Mouse (Mus musculus): ENCODE measurements around the gene Prmt2. TPM values are rescaled to one million over a fixed set of nuclear protein-coding genes. Genes with fewer than 3 reads are reported as not detected.
A peak's percentile ranks its signal among the peaks of the same experiment; 100 is the strongest.

The Prmt2 gene
- polyA plus RNA-seq, 1 experiment from 2014 or later, result 400 TPM

DNA sequence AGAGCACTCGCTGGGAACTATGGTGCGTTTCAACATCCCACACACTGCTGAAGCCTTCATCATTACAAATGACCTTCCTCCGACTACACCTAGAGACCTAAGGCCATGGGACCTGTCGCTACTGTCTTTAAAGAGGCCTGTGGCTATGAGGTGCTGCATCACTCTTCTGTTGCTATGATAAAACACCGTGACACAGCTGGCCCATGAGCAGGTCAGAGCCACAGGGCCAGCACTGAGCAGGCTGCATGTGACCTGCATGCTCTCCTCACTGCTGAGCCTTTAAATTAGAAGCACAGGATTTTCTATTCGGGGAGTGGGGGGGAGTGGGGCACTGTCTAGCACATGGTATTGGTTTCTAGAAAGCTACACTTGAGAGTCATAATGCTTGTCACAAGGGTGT lies 25.5 kb downstream of the Prmt2 start:
- no peak overlapping the region for H3K9ac ChIP-seq
- ATAC-seq (replicated peaks), result no peak
- H3K4me1 ChIP-seq, result no peaks in the 10 kb centered on the region
- H3K36me3 ChIP-seq (replicated peaks), result peaks cover 86% of the 10 kb centered on the region
- H3K9me3 ChIP-seq, result peaks cover 6% of the 10 kb centered on the region
- no peaks in the 10 kb centered on the region for H3K27me3 ChIP-seq (replicated peaks)
- WGBS, result 95% methylated on average over 6 of the region's 6 CpGs
- H3K27ac ChIP-seq, result no peak overlapping the region
- no peak overlapping the region for H3K4me3 ChIP-seq
- no peak overlapping the region for H3K4me2 ChIP-seq

DNA sequence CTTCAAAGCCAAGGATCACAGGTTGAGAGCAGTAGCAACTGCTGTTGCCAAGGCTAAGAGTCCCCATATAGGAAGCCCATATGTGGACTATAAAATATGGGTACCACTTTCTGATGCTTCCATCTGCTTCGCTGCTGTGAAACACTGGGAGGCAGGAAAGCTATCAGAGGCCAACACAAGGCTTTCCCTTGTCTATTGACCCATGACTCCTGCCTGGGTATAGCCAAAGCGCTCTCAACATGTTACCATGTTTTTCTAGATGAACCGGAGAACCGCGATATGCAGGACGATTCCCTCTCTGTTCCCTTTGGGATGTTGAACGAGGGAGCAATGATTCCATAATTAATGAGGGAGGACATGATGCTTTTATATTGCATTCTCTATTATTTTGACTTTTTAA lies 26.9 kb downstream of the Prmt2 start:
- WGBS, result 93% methylated on average over 7 of the region's 7 CpGs
- Histone ChIP-seq H3K9ac (no peak overlapping the region), H3K4me2 (no peak overlapping the region), H3K27me3 (replicated peaks) (no peaks in the 10 kb centered on the region), H3K27ac (no peak overlapping the region), H3K4me1 (no peaks in the 10 kb centered on the region), H3K36me3 (replicated peaks) (peaks cover 84% of the 10 kb centered on the region), H3K9me3 (peaks cover 6% of the 10 kb centered on the region), H3K4me3 (no peak overlapping the region)
- no peak for ATAC-seq (replicated peaks)

DNA sequence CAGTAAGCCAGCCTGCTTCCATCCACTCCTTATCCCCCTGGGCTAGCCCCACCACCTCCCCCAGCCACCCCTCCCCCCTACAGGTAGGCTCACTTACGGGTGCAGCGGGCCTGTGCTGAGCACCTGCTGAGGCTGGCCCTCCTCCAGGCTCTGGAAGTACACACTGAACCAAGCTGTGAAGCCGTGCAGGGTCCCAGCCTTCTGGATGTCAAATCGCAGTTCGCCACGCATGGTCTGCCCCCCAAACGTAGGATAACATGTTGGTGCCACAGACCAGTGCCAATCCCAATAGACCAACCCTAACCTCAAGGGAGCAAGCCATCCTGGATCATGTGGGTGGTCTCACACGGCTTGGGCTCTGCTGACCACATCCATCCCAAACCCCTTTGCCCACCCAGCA lies 28.4 kb downstream of the Prmt2 start:
- WGBS, result 93% methylated on average over 8 of the region's 8 CpGs

DNA sequence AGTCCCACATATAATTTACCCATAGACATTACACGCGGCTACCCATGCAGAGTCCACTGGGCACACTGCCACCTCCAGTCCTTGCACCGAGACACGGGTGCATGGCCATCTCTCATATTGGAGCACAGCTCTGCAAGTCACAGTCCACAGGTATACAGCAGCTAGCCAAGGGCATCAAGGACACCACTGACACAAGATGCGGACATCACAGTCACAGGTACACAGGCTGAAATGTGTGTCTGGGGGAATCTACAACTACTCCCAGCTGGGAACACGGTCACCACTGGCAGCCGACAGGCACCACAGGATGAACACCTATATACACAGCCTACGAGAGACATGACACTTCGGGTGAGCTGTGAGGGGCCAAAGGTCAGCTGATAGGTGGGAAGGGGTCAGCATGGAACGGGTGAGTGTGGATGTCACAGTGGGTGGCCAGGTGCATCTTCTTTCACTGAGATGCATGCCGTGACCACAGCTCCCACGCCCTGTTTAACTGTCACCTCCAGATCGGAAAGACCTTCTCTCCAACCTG lies 30.3 kb downstream of the Prmt2 start:
- H3K4me1 ChIP-seq, result no peaks in the 10 kb centered on the region
- no peak for ATAC-seq (replicated peaks)
- H3K36me3 ChIP-seq (replicated peaks), result peaks cover 54% of the 10 kb centered on the region
- no peaks in the 10 kb centered on the region for H3K27me3 ChIP-seq (replicated peaks)
- H3K27ac ChIP-seq, result no peak overlapping the region
- H3K9ac ChIP-seq, result no peak overlapping the region
- H3K4me3 ChIP-seq, result no peak overlapping the region
- 92% methylated on average over 13 of the region's 13 CpGs for WGBS
- no peak overlapping the region for H3K4me2 ChIP-seq
- H3K9me3 ChIP-seq, result no peaks in the 10 kb centered on the region

More for the DNA sequence above, 28.4 kb downstream of the Prmt2 start:
- Histone ChIP-seq H3K9me3 (no peaks in the 10 kb centered on the region), H3K27me3 (replicated peaks) (no peaks in the 10 kb centered on the region), H3K4me3 (no peak overlapping the region), H3K36me3 (replicated peaks) (peaks cover 71% of the 10 kb centered on the region), H3K4me2 (no peak overlapping the region), H3K4me1 (no peaks in the 10 kb centered on the region), H3K27ac (no peak overlapping the region), H3K9ac (no peak overlapping the region)
- no peak for ATAC-seq (replicated peaks)

DNA sequence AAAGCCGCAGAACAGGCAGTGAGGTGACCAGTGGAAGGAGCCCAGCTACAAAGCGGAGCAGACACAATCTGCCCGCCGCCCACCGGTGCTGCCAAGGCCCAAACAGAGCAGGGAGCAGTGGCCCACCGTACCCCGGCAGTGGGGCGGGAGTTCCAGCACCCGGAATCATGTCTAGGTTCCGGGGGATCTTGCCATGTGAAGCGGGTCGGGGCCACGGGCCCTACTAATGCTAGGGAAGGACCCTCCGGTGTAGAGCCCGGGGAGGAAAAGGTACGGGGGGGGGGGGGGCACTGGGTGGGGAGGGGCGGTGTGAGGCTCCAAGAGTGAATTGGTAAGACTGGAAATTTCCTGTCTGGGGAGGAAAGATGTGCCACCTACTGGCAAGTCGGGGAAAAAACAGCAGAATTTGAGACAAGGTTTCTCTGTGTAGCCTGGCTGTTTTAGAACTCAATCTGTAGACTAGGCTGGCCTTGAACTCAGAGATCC lies 33.8 kb downstream of the Prmt2 start:
- Histone ChIP-seq H3K4me3 (peak overlapping the region; percentile 33), H3K4me2 (peak overlapping the region; percentile 50), H3K9ac (peak overlapping the region; percentile 34; the same call in 1 of the 2 replicates), H3K4me1 (no peaks in the 10 kb centered on the region), H3K36me3 (replicated peaks) (peaks cover 29% of the 10 kb centered on the region), H3K27me3 (replicated peaks) (no peaks in the 10 kb centered on the region), H3K27ac (no peak overlapping the region), H3K9me3 (no peaks in the 10 kb centered on the region)
- 17% methylated on average over 17 of the region's 18 CpGs for WGBS
- ATAC-seq (replicated peaks), result peak; percentile 45; the same call in 1 of the 2 replicates

DNA sequence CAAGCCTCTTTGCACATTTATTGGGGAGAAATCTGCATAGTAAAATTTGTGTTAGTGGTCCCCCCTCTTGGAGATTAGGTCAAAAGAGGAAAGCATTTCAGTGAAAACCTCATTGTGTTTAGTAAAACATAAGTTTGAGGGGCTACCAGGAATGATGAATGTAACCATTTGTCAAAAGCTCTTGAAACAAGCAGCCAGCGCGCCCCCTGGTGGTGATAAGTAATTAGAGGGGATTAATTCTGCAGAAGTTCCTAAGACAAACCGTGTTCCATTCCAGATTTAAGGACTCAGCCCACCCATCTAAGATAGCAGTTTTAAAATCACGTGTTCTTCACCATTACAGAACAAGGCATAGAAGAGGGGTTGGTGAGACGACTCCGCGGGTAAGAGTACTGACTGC lies 35.7 kb downstream of the Prmt2 start:
- H3K9me3 ChIP-seq, result no peaks in the 10 kb centered on the region
- 17% methylated on average over 7 of the region's 7 CpGs for WGBS
- H3K4me3 ChIP-seq, result no peak overlapping the region
- H3K4me1 ChIP-seq, result no peaks in the 10 kb centered on the region
- no peaks in the 10 kb centered on the region for H3K27me3 ChIP-seq (replicated peaks)
- peaks cover 11% of the 10 kb centered on the region for H3K36me3 ChIP-seq (replicated peaks)
- no peak overlapping the region for H3K4me2 ChIP-seq
- H3K27ac ChIP-seq, result no peak overlapping the region
- no peak overlapping the region for H3K9ac ChIP-seq
- no peak for ATAC-seq (replicated peaks)

DNA sequence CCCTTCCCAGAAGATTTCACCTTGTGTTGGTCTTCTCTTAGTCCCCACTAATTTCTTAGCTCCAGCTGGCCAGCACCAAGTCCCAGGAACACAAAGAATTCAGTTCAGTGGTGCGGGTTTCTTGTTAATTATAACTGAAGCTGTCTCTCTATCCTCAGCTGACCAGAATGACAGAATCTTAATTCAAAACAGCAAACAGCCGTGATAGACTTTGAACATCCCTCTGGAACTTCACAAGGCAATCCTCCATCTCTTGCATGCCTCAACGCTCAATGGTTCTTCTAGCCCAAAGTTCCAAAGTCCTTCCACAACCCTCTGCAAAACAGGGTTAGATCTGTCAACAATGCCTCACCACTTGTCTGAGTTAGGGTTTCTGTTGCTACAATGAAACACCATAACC lies 36.2 kb downstream of the Prmt2 start:
- WGBS, result 95% methylated on average over 3 of the region's 3 CpGs
- no peaks in the 10 kb centered on the region for H3K4me1 ChIP-seq
- H3K9me3 ChIP-seq, result no peaks in the 10 kb centered on the region
- H3K27ac ChIP-seq, result no peak overlapping the region
- H3K4me3 ChIP-seq, result no peak overlapping the region
- H3K36me3 ChIP-seq (replicated peaks), result peaks cover 7% of the 10 kb centered on the region; the same call in 1 of the 2 replicates
- H3K9ac ChIP-seq, result no peak overlapping the region
- no peak overlapping the region for H3K4me2 ChIP-seq
- H3K27me3 ChIP-seq (replicated peaks), result no peaks in the 10 kb centered on the region
- ATAC-seq (replicated peaks), result no peak

DNA sequence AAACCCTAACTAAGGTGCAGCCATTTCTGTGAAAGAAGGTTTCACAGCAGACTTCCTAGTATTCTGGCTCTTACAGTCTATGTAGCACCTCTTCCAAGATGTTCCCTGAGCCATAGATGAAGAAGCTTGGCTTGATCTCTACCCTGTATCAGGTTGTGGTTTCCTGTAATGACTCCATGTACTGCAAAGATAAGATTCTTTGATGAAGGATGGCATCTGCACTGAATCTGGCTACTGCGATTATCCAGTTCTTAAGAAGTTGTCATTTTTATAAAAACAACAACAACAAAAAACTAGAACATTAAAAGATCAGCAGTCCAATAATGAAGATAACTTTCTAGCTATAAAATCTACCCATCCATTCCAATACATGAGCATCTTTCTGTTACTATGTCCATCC lies 49.7 kb downstream of the Prmt2 start:
- no peak for ATAC-seq (replicated peaks)
- H3K9ac ChIP-seq, result no peak overlapping the region

DNA sequence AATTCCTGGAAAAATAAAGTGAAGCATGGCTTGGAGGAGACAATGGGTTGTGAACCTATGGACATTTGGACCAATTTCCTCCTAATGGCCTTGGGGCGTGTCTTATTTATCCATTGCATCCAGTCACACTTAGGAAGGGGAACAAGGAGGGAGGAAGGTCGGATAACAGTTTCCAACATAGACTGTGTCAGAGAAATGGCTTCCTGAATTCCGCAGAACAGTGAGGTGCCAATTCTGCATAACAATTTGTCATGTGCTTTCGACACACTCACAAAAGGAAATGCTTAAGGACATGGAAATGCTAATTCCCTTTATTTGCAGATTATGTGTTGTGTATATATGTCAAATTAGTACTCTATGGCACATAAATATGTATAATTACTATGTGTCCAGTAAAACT lies 52.4 kb downstream of the Prmt2 start:
- Histone ChIP-seq H3K36me3 (replicated peaks) (no peaks in the 10 kb centered on the region), H3K27me3 (replicated peaks) (no peaks in the 10 kb centered on the region), H3K9ac (no peak overlapping the region), H3K4me1 (no peaks in the 10 kb centered on the region), H3K4me3 (no peak overlapping the region), H3K27ac (no peak overlapping the region), H3K4me2 (no peak overlapping the region), H3K9me3 (no peaks in the 10 kb centered on the region)
- no peak for ATAC-seq (replicated peaks)
- 80% methylated on average over 4 of the region's 4 CpGs for WGBS

More for the DNA sequence above, 49.7 kb downstream of the Prmt2 start:
- H3K4me1 ChIP-seq, result no peaks in the 10 kb centered on the region
- no peak overlapping the region for H3K4me3 ChIP-seq
- no peaks in the 10 kb centered on the region for H3K36me3 ChIP-seq (replicated peaks)
- no peaks in the 10 kb centered on the region for H3K9me3 ChIP-seq
- no peak overlapping the region for H3K27ac ChIP-seq
- H3K4me2 ChIP-seq, result no peak overlapping the region
- no peaks in the 10 kb centered on the region for H3K27me3 ChIP-seq (replicated peaks)
- WGBS, result 98% methylated on average over 1 of the region's 1 CpGs

DNA sequence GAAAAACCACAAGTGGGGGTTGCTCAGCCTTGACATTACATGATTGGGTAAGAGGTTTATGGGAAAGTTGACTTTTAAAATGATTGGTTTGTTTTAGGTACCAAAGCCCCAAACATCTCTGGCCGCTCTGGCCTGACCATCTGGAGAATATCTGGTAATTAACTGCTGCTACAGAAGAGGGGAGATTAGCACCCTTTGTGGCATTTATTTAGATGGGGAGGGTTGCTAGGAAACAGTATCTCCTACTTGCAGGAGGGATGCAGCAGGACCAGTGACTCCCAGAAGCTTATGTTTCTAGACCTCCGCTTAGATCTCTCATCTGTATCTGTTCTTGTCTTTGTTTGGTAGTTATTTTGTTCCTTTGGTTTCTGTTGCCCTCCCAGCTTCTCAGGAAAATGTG lies 62.8 kb downstream of the Prmt2 start:
- no peaks in the 10 kb centered on the region for H3K9me3 ChIP-seq
- H3K4me2 ChIP-seq, result no peak overlapping the region
- no peak overlapping the region for H3K27ac ChIP-seq
- ATAC-seq (replicated peaks), result no peak
- WGBS, result 31% methylated on average over 2 of the region's 2 CpGs
- no peak overlapping the region for H3K4me3 ChIP-seq
- H3K27me3 ChIP-seq (replicated peaks), result no peaks in the 10 kb centered on the region
- no peak overlapping the region for H3K9ac ChIP-seq
- H3K36me3 ChIP-seq (replicated peaks), result no peaks in the 10 kb centered on the region
- peaks cover 3% of the 10 kb centered on the region; the same call in 1 of the 2 replicates for H3K4me1 ChIP-seq

DNA sequence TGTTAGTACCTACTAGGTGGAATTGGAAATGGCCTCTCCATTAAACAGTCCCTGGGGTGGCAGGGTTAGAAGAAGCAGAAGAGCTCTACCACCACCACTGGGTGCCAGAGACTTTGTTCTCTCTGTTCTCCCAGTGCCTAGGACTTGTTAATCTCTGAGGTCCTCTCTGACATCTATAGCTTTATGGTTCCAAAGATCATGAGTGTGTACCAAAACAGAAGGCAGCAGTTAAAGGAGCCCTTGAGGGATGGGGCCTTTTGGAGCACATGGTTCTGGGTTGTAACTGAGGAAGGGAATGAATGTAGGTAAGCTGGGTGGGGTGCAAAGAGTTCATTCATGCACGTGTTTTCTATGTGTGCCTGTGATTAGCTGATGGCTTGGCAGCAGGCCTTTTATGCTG lies 79.7 kb downstream of the Prmt2 start:
- Histone ChIP-seq H3K9me3 (no peaks in the 10 kb centered on the region), H3K4me2 (no peak overlapping the region), H3K27ac (no peak overlapping the region), H3K4me3 (no peak overlapping the region), H3K4me1 (no peaks in the 10 kb centered on the region), H3K27me3 (replicated peaks) (no peaks in the 10 kb centered on the region), H3K9ac (no peak overlapping the region), H3K36me3 (replicated peaks) (no peaks in the 10 kb centered on the region)
- no peak for ATAC-seq (replicated peaks)
- WGBS, result 79% methylated on average over 1 of the region's 1 CpGs

DNA sequence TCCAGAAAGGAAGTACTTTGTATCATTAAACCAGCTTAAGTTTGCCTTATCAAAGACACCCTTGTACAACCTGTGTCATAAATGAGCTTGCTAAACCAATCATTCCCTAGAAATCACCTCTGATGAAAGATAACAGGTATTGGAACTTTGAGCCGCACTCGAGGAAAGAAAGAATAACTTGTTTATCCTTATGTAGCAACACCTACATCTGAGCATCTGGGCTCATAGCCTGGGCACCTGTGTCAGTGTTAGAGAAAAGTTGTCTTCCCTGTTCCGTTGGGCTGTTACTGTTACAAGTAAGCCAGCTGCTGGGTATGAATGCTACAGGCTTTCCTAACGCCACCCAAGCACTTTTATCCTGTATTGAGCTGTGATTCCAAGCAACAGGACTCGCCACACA lies 80.1 kb downstream of the Prmt2 start:
- Histone ChIP-seq H3K27ac (no peak overlapping the region), H3K4me2 (no peak overlapping the region), H3K9ac (no peak overlapping the region), H3K27me3 (replicated peaks) (no peaks in the 10 kb centered on the region), H3K4me1 (no peaks in the 10 kb centered on the region), H3K9me3 (no peaks in the 10 kb centered on the region), H3K4me3 (no peak overlapping the region), H3K36me3 (replicated peaks) (no peaks in the 10 kb centered on the region)
- WGBS, result 76% methylated on average over 5 of the region's 5 CpGs
- ATAC-seq (replicated peaks), result no peak

All from midbrain, embryonic 15.5 days (tissue).